Mouse (Mus musculus) lung, adult 2 months (tissue): ENCODE measurements around the gene Itgb4.

Source experiments
- CTCF ChIP-seq: fragments of 200-500 bp; IDR thresholded peaks from 2 replicates; pipeline ENCODE4 v1.5.1; 2011; ENCODE audit warnings: mild to moderate bottlenecking, low read length, control low read depth; ENCODE audit not compliant: insufficient read depth
- POLR2A ChIP-seq: fragments of 200-500 bp; IDR thresholded peaks from 2 replicates; pipeline ENCODE4 v1.6.1; 2011; ENCODE audit warnings: low read depth, mild to moderate bottlenecking, control low read depth, low read length, borderline replicate concordance; ENCODE audit errors: extremely low read depth

- TF ChIP-seq CTCF (no peak), POLR2A (no peak)
These were observed 45.5 kb downstream of the Itgb4 start for GRCm38 (mm10) chr11:116019976-116020411.
